Mouse (Mus musculus) cortical plate, adult 2 months (tissue): ENCODE data around the gene Clec2l.

Experiments
- CTCF ChIP-seq: fragments of 200-500 bp; IDR thresholded peaks from 2 replicates; pipeline ENCODE4 v1.5.1; 2011; ENCODE audit warnings: mild to moderate bottlenecking, control low read depth, low read length; ENCODE audit not compliant: insufficient read depth; ENCODE audit errors: extremely low read depth
- POLR2A ChIP-seq: fragments of 200-500 bp; IDR thresholded peaks from 2 replicates; pipeline ENCODE4 v1.6.1; 2011; ENCODE audit warnings: mild to moderate bottlenecking, low read length, control low read depth; ENCODE audit not compliant: insufficient read depth; ENCODE audit errors: extremely low read depth

DNA sequence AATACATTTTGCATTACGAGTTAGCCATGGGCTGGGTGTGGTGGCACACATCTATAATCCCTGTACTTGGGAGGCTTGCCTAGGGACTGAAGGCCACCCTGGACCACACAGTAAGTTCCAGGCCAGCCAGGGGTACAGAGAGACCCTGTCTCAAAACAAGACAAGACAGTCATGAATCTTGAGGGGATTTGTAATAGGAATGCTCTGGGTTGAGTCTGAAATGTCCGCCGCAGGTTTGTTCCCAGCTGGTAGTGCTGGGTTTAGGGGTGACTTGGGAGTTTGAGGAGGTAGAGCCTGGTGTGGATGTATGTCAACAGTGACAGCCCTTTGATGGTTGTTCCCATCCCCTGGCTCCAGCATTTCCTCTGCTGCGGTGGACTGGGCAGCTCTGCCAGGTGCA is 35.8 kb upstream of the Clec2l start:
- TF ChIP-seq POLR2A (no peak), CTCF (no peak)
